Mouse (Mus musculus) hindbrain, embryonic 10.5 days (tissue): ENCODE results near the gene Nmnat3. TPM values are rescaled to one million over a fixed set of nuclear protein-coding genes. Genes with fewer than 3 reads are reported as not detected.

Experiments used
- DNase-seq: peaks from one replicate; pipeline ENCODE4 v3.0.0-alpha.2; 2017; ENCODE audit warnings: low spot score
- H3K27ac ChIP-seq: fragments of 300-500 bp; sonication (generic); 2 replicates; pipeline ENCODE4 v1.5.1; 2016; ENCODE audit warnings: mild to moderate bottlenecking, moderate library complexity
- H3K27me3 ChIP-seq: fragments of 300-500 bp; sonication (generic); 2 replicates; pipeline ENCODE4 v1.6.1; 2016; ENCODE audit warnings: mild to moderate bottlenecking; ENCODE audit not compliant: poor library complexity, insufficient read depth, severe bottlenecking
- H3K36me3 ChIP-seq: fragments of 300-500 bp; sonication (generic); 2 replicates; pipeline ENCODE4 v1.6.1; 2016; ENCODE audit warnings: mild to moderate bottlenecking, moderate library complexity
- H3K4me1 ChIP-seq: fragments of 300-500 bp; sonication (generic); replicated peaks from 2 replicates; pipeline ENCODE4 v1.6.1; 2016; ENCODE audit warnings: mild to moderate bottlenecking
- H3K4me3 ChIP-seq: fragments of 300-500 bp; sonication (generic); 2 replicates; pipeline ENCODE4 v1.5.1; 2016; ENCODE audit warnings: mild to moderate bottlenecking, moderate library complexity
- H3K9me3 ChIP-seq: fragments of 300-500 bp; sonication (generic); 2 replicates; pipeline ENCODE4 v1.6.1; 2016; ENCODE audit warnings: mild to moderate bottlenecking, moderate library complexity
- WGBS: fragments of 180-500 bp; shearing (Covaris S2); methylation state at CpG from one replicate; pipeline ENCODE4 v1.1.7; 2016; 5-methylcytosine and 5-hydroxymethylcytosine counted together
- polyA plus RNA-seq: library from polyadenylated mRNA; unstranded; fragments of >200 nt; fragmentation: Nextera tagmentation; extraction: Ambion mirVana; gene quantifications from 2 replicates; pipeline ENCODE4 v1.2.1, GENCODE M21; 2016

Gene Nmnat3
- polyA plus RNA-seq, 1 experiment from 2014 or later = 2.0 TPM

- Histone ChIP-seq H3K27ac (no peak overlapping the region), H3K4me1 (peaks cover 28% of the 10 kb centered on the region), H3K4me3 (no peak overlapping the region), H3K9me3 (no peaks in the 10 kb centered on the region), H3K36me3 (peaks cover 17% of the 10 kb centered on the region; the same call in 1 of the 2 replicates), H3K27me3 (peaks cover 31% of the 10 kb centered on the region)
- no peak for DNase-seq
- WGBS = 52% methylated on average over 3 of the region's 3 CpGs
These were observed 151.9 kb downstream of the Nmnat3 start for GRCm38 (mm10) chr9:98439091-98439490.

DNA sequence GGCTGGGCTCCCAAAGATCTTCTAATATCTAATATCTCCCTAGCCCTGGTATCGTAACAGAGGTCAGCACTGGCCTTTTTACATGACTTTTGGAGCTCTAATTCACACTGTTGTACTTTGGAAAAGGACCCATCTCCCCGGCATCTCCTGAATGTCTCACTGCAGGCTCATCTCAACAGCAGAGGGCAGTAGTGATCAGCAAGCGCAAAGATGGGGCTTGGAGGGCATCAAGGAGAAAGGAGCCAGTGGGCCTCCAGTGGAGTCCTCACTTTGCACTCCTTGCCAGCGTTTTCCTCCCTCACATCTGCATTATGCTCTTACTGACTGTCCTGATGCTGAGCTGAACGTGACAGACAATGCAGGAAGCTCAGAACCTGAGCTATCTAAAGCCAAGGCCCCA is 155.4 kb downstream of the Nmnat3 start:
- peak; percentile 44 for DNase-seq
- no peak overlapping the region for H3K27ac ChIP-seq
- 57% methylated on average over 5 of the region's 5 CpGs for WGBS

GRCm38 (mm10) chr9:98445359-98446149 is 158.3 kb downstream of the Nmnat3 start:
- peaks cover 19% of the 10 kb centered on the region for H3K36me3 ChIP-seq
- 86% methylated on average over 9 of the region's 9 CpGs for WGBS

More for the DNA sequence above, 155.4 kb downstream of the Nmnat3 start:
- Histone ChIP-seq H3K27me3 (peaks cover 3% of the 10 kb centered on the region; the same call in 1 of the 2 replicates), H3K36me3 (peaks cover 21% of the 10 kb centered on the region), H3K4me1 (peaks cover 20% of the 10 kb centered on the region), H3K9me3 (no peaks in the 10 kb centered on the region), H3K4me3 (no peak overlapping the region)

GRCm38 (mm10) chr9:98450976-98451375 is 163.7 kb downstream of the Nmnat3 start:
- Histone ChIP-seq H3K36me3 (peaks cover 6% of the 10 kb centered on the region; the same call in 1 of the 2 replicates), H3K27ac (no peak overlapping the region), H3K4me1 (no peaks in the 10 kb centered on the region), H3K27me3 (no peaks in the 10 kb centered on the region), H3K4me3 (no peak overlapping the region), H3K9me3 (0 out of 2 replicates have a peak, but pooled peaks cover 3% of the 10 kb centered on the region)
- DNase-seq = no peak
- 78% methylated on average over 1 of the region's 1 CpGs for WGBS

More at GRCm38 (mm10) chr9:98445359-98446149, 158.3 kb downstream of the Nmnat3 start:
- H3K27me3 ChIP-seq = no peaks in the 10 kb centered on the region
- no peak overlapping the region for H3K27ac ChIP-seq
- no peaks in the 10 kb centered on the region for H3K4me1 ChIP-seq
- no peak for DNase-seq
- no peaks in the 10 kb centered on the region for H3K9me3 ChIP-seq
- no peak overlapping the region for H3K4me3 ChIP-seq

DNA sequence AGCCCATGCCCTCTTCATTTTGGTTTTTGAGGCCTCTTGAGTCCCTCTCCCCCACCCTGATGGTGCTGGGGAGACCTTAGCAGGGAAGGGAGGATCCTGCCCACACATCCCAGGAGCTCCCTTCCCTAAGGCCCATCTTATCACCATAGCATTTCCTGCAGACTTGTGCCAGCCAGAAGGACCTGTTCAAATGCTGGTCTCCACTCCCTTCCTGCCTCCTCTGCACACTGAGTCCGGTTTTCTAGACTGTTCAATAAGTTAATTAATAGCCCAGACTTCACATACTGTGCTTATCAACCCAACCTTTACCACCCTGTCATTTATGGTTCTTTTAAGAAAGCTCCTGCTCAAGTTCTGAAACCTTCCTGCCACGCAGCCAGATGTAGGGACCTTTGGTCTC is 179.5 kb downstream of the Nmnat3 start:
- no peaks in the 10 kb centered on the region for H3K9me3 ChIP-seq
- no peak overlapping the region for H3K27ac ChIP-seq
- no peaks in the 10 kb centered on the region for H3K4me1 ChIP-seq
- no peaks in the 10 kb centered on the region for H3K36me3 ChIP-seq
- DNase-seq = no peak
- WGBS = 77% methylated on average over 2 of the region's 2 CpGs
- H3K4me3 ChIP-seq = no peak overlapping the region
- no peaks in the 10 kb centered on the region for H3K27me3 ChIP-seq

Other genes starting within 250 kb of the Nmnat3 start
- 29.2 and 30.2 TPM in 2 replicates for gene Rbp1, start 135.5 kb downstream of the Nmnat3 start, polyA plus RNA-seq
- 0.77 and 1.0 TPM in 2 replicates for gene Rbp2, start 198.7 kb downstream of the Nmnat3 start, polyA plus RNA-seq